In genomic region chr6:70804632-70805031, GRCm38 (mm10) we compare ENCODE assay signal across 7 mouse cellular contexts. TPM values are rescaled to one million over a fixed set of nuclear protein-coding genes. Genes with fewer than 3 reads are reported as not detected.
A peak's percentile ranks its signal among the peaks of the same experiment; 100 is the strongest.
DNase-seq lines count a peak whose midpoint lies in the region; ATAC-seq and TF ChIP-seq lines count a peak whose summit lies in the region.

No protein-coding gene starts in this region.

- H3K27ac ChIP-seq in forebrain, embryonic 14.5 days (ENCODE audit: low read depth, low read length): no peak overlapping the region
- no peak overlapping the region for H3K27ac ChIP-seq in intestine, postnatal 0 days (ENCODE audit: low read depth, low read length)
- no peak overlapping the region for H3K27ac ChIP-seq in lung, postnatal 0 days (ENCODE audit: low read length)

- peak; percentile 37; the same call in 1 of the 2 replicates for ATAC-seq in forebrain, embryonic 14.5 days
- ATAC-seq in intestine, postnatal 0 days: 0 out of 2 replicates have a peak, but pooled peaks have one; percentile 20
- peak; percentile 60 for ATAC-seq in lung, postnatal 0 days

- peak; percentile 37 for DNase-seq in thymus, postnatal 14 days
- DNase-seq in thymus, adult 18-20 months: no peak
- DNase-seq in cerebellum, adult 11 months: peak; percentile 30
- DNase-seq in forebrain, embryonic 14.5 days (ENCODE audit: low spot score): peak; percentile 75
- peak; percentile 74 for DNase-seq in lung, postnatal 0 days (ENCODE audit: low spot score)
- DNase-seq in retina, postnatal 1 day: peak; percentile 84

- no peak overlapping the region for H3K4me2 ChIP-seq in forebrain, embryonic 14.5 days (ENCODE audit: low read length)
- H3K4me2 ChIP-seq in intestine, postnatal 0 days (replicated peaks; ENCODE audit: low read depth): peak overlapping the region; percentile 51
- H3K4me2 ChIP-seq in lung, postnatal 0 days (replicated peaks; ENCODE audit: low read depth, low read length): peak overlapping the region; percentile 36

- H3K4me3 ChIP-seq in forebrain, embryonic 14.5 days (ENCODE audit: low read depth, low read length): no peak overlapping the region
- no peak overlapping the region for H3K4me3 ChIP-seq in intestine, postnatal 0 days (ENCODE audit: low read depth, low read length)
- H3K4me3 ChIP-seq in lung, postnatal 0 days (ENCODE audit: low read depth, low read length): no peak overlapping the region

- 0 out of 2 replicates have a peak, but pooled peaks cover 2% of the 10 kb centered on the region for H3K4me1 ChIP-seq in forebrain, embryonic 14.5 days (ENCODE audit: control insufficient read depth, insufficient read depth, low read length)
- H3K4me1 ChIP-seq in intestine, postnatal 0 days (replicated peaks; ENCODE audit: control insufficient read depth, insufficient read depth, low read length): no peaks in the 10 kb centered on the region
- H3K4me1 ChIP-seq in lung, postnatal 0 days (ENCODE audit: insufficient read depth, low read depth, low read length): no peaks in the 10 kb centered on the region

- WGBS in forebrain, embryonic 14.5 days: 23% methylated on average over 3 of the region's 3 CpGs
- 29% methylated on average over 3 of the region's 3 CpGs for WGBS in intestine, postnatal 0 days
- WGBS in lung, postnatal 0 days: 36% methylated on average over 3 of the region's 3 CpGs

- no peak overlapping the region for H3K9ac ChIP-seq in forebrain, embryonic 14.5 days (ENCODE audit: low read length)
- H3K9ac ChIP-seq in intestine, postnatal 0 days (ENCODE audit: low read depth, low read length): no peak overlapping the region
- H3K9ac ChIP-seq in lung, postnatal 0 days (replicated peaks; ENCODE audit: low read depth): no peak overlapping the region

- no peaks in the 10 kb centered on the region for H3K27me3 ChIP-seq in forebrain, embryonic 14.5 days (replicated peaks; ENCODE audit: control insufficient read depth, insufficient read depth, low read length)
- H3K27me3 ChIP-seq in intestine, postnatal 0 days (replicated peaks; ENCODE audit: control insufficient read depth, insufficient read depth, low read length): no peaks in the 10 kb centered on the region; the same call in 1 of the 2 replicates
- no peaks in the 10 kb centered on the region for H3K27me3 ChIP-seq in lung, postnatal 0 days (replicated peaks; ENCODE audit: insufficient read depth, low read length)

- TF ChIP-seq CTCF in intestine, postnatal 0 days (IDR thresholded peaks at IDR 0.05; ENCODE audit: low read depth): peak; percentile 82
- TF ChIP-seq CTCF in lung, postnatal 0 days (IDR thresholded peaks at IDR 0.05): peak; percentile 78

- H3K9me3 ChIP-seq in forebrain, embryonic 14.5 days (replicated peaks; ENCODE audit: control insufficient read depth, low read length): no peaks in the 10 kb centered on the region
- H3K9me3 ChIP-seq in intestine, postnatal 0 days (ENCODE audit: control insufficient read depth): no peaks in the 10 kb centered on the region
- no peaks in the 10 kb centered on the region for H3K9me3 ChIP-seq in lung, postnatal 0 days (ENCODE audit: low read length)

- TF ChIP-seq EP300 in lung, postnatal 0 days (IDR thresholded peaks at IDR 0.05): no peak

- no peaks in the 10 kb centered on the region for H3K36me3 ChIP-seq in forebrain, embryonic 14.5 days (ENCODE audit: control insufficient read depth, insufficient read depth, low read length)
- no peaks in the 10 kb centered on the region for H3K36me3 ChIP-seq in intestine, postnatal 0 days (ENCODE audit: control insufficient read depth, insufficient read depth)
- H3K36me3 ChIP-seq in lung, postnatal 0 days (ENCODE audit: insufficient read depth, low read length): no peaks in the 10 kb centered on the region

RNA-seq across cellular contexts. Expression of gene Rpia, which starts 12.6 kb away (rescaled TPM):
- polyA plus RNA-seq in forebrain, embryonic 14.5 days (2014; fragmentation: Nextera tagmentation; extraction: Ambion mirVana): 2.5 and 2.6 TPM in 2 replicates
- 6.4 and 9.5 TPM in 2 replicates for polyA plus RNA-seq in intestine, postnatal 0 days (2015; fragmentation: Nextera tagmentation; extraction: Ambion mirVana)
- 2.3 and 2.4 TPM in 2 replicates for polyA plus RNA-seq in lung, postnatal 0 days (2015; fragmentation: Nextera tagmentation; extraction: Ambion mirVana)

RNA-seq across cellular contexts. Expression of gene Eif2ak3, which starts 39.7 kb away (rescaled TPM):
- 9.4 and 10.7 TPM in 2 replicates for polyA plus RNA-seq in forebrain, embryonic 14.5 days (2014; fragmentation: Nextera tagmentation; extraction: Ambion mirVana)
- 8.4 and 9.6 TPM in 2 replicates for polyA plus RNA-seq in intestine, postnatal 0 days (2015; fragmentation: Nextera tagmentation; extraction: Ambion mirVana)
- 8.6 and 8.9 TPM in 2 replicates for polyA plus RNA-seq in lung, postnatal 0 days (2015; fragmentation: Nextera tagmentation; extraction: Ambion mirVana)

Comparison
In these comparisons a context has a peak if more than half of its experiments do, and no peak if none do; other contexts are left out.
1. DNase-seq: peak in thymus, postnatal 14 days (single experiment), cerebellum, adult 11 months (single experiment), forebrain, embryonic 14.5 days (single experiment), lung, postnatal 0 days (single experiment) and retina, postnatal 1 day (single experiment); none in thymus, adult 18-20 months (0 of 2).
2. Peak in every context shown above with its lines, with median percentiles within 50 percentile points of each other: ATAC-seq.